9 mouse cellular contexts compared by ENCODE assay signal in genomic region chr11:98837917-98838316, GRCm38 (mm10). TPM values are rescaled to one million over a fixed set of nuclear protein-coding genes. Genes with fewer than 3 reads are reported as not detected.
DNase-seq lines count a peak whose midpoint lies in the region; ATAC-seq and TF ChIP-seq lines count a peak whose summit lies in the region.
"Had no signal": no experiment of that assay in that cellular context is flagged by ENCODE, and none has a peak within 500 bp of the region (broad histone marks: within the 10 kb centered on the region; RNA-seq: fewer than 3 reads in every experiment).

No protein-coding gene starts in this region.

- no peak overlapping the region for H3K27ac ChIP-seq in liver, embryonic 12.5 days
- H3K27ac ChIP-seq in hindbrain, postnatal 0 days = no peak overlapping the region
- no peak overlapping the region; the same call in 1 of the 2 replicates for H3K27ac ChIP-seq in neural tube, embryonic 15.5 days (replicated peaks)

- H3K4me3 ChIP-seq in liver, embryonic 12.5 days = no peak overlapping the region
- H3K4me3 ChIP-seq in hindbrain, postnatal 0 days (ENCODE audit: low read length) = peak overlapping the region; percentile 81
- H3K4me3 ChIP-seq in neural tube, embryonic 15.5 days (replicated peaks) = peak overlapping the region; percentile 61

- H3K27me3 ChIP-seq in liver, embryonic 12.5 days (replicated peaks) = peaks cover 59% of the 10 kb centered on the region
- no peaks in the 10 kb centered on the region for H3K27me3 ChIP-seq in hindbrain, postnatal 0 days (ENCODE audit: insufficient read depth, low read length)
- no peaks in the 10 kb centered on the region for H3K27me3 ChIP-seq in neural tube, embryonic 15.5 days (replicated peaks)

- H3K4me1 ChIP-seq in liver, embryonic 12.5 days = peaks cover 18% of the 10 kb centered on the region
- H3K4me1 ChIP-seq in hindbrain, postnatal 0 days (ENCODE audit: insufficient read depth, low read length) = peaks cover 12% of the 10 kb centered on the region
- peaks cover 35% of the 10 kb centered on the region for H3K4me1 ChIP-seq in neural tube, embryonic 15.5 days

- 57% methylated on average over 11 of the region's 11 CpGs for WGBS in liver, embryonic 12.5 days (ENCODE audit: insufficient replicate concordance)
- 40% methylated on average over 11 of the region's 11 CpGs for WGBS in hindbrain, postnatal 0 days
- WGBS in neural tube, embryonic 15.5 days = 40% methylated on average over 11 of the region's 11 CpGs

- no peaks in the 10 kb centered on the region for H3K9me3 ChIP-seq in liver, embryonic 12.5 days (replicated peaks)
- no peaks in the 10 kb centered on the region for H3K9me3 ChIP-seq in hindbrain, postnatal 0 days (ENCODE audit: low read length)
- no peaks in the 10 kb centered on the region for H3K9me3 ChIP-seq in neural tube, embryonic 15.5 days (replicated peaks)

- no peak overlapping the region for H3K9ac ChIP-seq in liver, embryonic 12.5 days
- peak overlapping the region; percentile 90; the same call in 1 of the 2 replicates for H3K9ac ChIP-seq in hindbrain, postnatal 0 days (replicated peaks; ENCODE audit: low read length)
- H3K9ac ChIP-seq in neural tube, embryonic 15.5 days (replicated peaks) = peak overlapping the region; percentile 76

- peak overlapping the region; percentile 97; the same call in 1 of the 2 replicates for H3K4me2 ChIP-seq in liver, embryonic 12.5 days
- H3K4me2 ChIP-seq in hindbrain, postnatal 0 days (ENCODE audit: low read depth, low read length) = peak overlapping the region; percentile 90
- peak overlapping the region; percentile 83 for H3K4me2 ChIP-seq in neural tube, embryonic 15.5 days

- DNase-seq in cerebellum, adult 18-20 months = peak; percentile 39
- DNase-seq in cerebellum, adult 8-10 months = no peak
- DNase-seq in liver = no peak
- no peak for DNase-seq in hindbrain, postnatal 0 days (ENCODE audit: low spot score)
- no peak for DNase-seq in lung, postnatal 4 days
- no peak for DNase-seq in kidney, postnatal 10 days

- no peak for ATAC-seq in liver, embryonic 12.5 days
- no peak for ATAC-seq in hindbrain, postnatal 0 days
- 0 out of 2 replicates have a peak, but pooled peaks have one; percentile 4 for ATAC-seq in neural tube, embryonic 15.5 days (ENCODE audit: low FRiP score)

- no peak for TF ChIP-seq CTCF in hindbrain, postnatal 0 days (IDR thresholded peaks at IDR 0.05; ENCODE audit: low read depth)

- peaks cover 17% of the 10 kb centered on the region for H3K36me3 ChIP-seq in liver, embryonic 12.5 days
- peaks cover 10% of the 10 kb centered on the region for H3K36me3 ChIP-seq in hindbrain, postnatal 0 days (ENCODE audit: insufficient read depth, low read length)
- peaks cover 15% of the 10 kb centered on the region for H3K36me3 ChIP-seq in neural tube, embryonic 15.5 days

RNA-seq across cellular contexts. Expression of gene Rapgefl1, which starts 1.3 kb away (rescaled TPM):
- 0.21 and 0.24 TPM in 2 replicates for polyA plus RNA-seq in liver, embryonic 12.5 days (2016; fragmentation: Nextera tagmentation; extraction: Ambion mirVana)
- total RNA-seq in hindbrain, postnatal 0 days (2014; rRNA removed) = 29.5 and 44.1 TPM in 2 replicates
- polyA plus RNA-seq in hindbrain, postnatal 0 days (2015; fragmentation: Nextera tagmentation; extraction: Ambion mirVana) = 11.0 TPM in 2 replicates
- polyA plus RNA-seq in neural tube, embryonic 15.5 days (2015; fragmentation: Nextera tagmentation; extraction: Ambion mirVana) = 12.5 and 13.7 TPM in 2 replicates
- total RNA-seq: monocyte, adult 5-6 weeks had no signal

RNA-seq across cellular contexts. Expression of gene Wipf2, which starts 25.5 kb away (rescaled TPM):
- polyA plus RNA-seq in liver, embryonic 12.5 days (2016; fragmentation: Nextera tagmentation; extraction: Ambion mirVana) = 2.0 and 2.2 TPM in 2 replicates
- 8.1 and 10.4 TPM in 2 replicates for total RNA-seq in hindbrain, postnatal 0 days (2014; rRNA removed)
- 3.5 and 3.7 TPM in 2 replicates for polyA plus RNA-seq in hindbrain, postnatal 0 days (2015; fragmentation: Nextera tagmentation; extraction: Ambion mirVana)
- 3.9 and 4.8 TPM in 2 replicates for polyA plus RNA-seq in neural tube, embryonic 15.5 days (2015; fragmentation: Nextera tagmentation; extraction: Ambion mirVana)

RNA-seq across cellular contexts. Expression of gene Casc3, which starts 33.2 kb away (rescaled TPM):
- polyA plus RNA-seq in liver, embryonic 12.5 days (2016; fragmentation: Nextera tagmentation; extraction: Ambion mirVana) = 26.4 and 29.7 TPM in 2 replicates
- total RNA-seq in hindbrain, postnatal 0 days (2014; rRNA removed) = 24.4 and 74.0 TPM in 2 replicates
- 35.4 and 35.7 TPM in 2 replicates for polyA plus RNA-seq in hindbrain, postnatal 0 days (2015; fragmentation: Nextera tagmentation; extraction: Ambion mirVana)
- polyA plus RNA-seq in neural tube, embryonic 15.5 days (2015; fragmentation: Nextera tagmentation; extraction: Ambion mirVana) = 44.3 and 46.8 TPM in 2 replicates

RNA-seq across cellular contexts. Expression of gene Msl1, which starts 42.6 kb away (rescaled TPM):
- polyA plus RNA-seq in liver, embryonic 12.5 days (2016; fragmentation: Nextera tagmentation; extraction: Ambion mirVana) = 11.5 and 11.7 TPM in 2 replicates
- total RNA-seq in hindbrain, postnatal 0 days (2014; rRNA removed) = 77.7 and 94.3 TPM in 2 replicates
- 25.0 and 25.4 TPM in 2 replicates for polyA plus RNA-seq in hindbrain, postnatal 0 days (2015; fragmentation: Nextera tagmentation; extraction: Ambion mirVana)
- 27.5 and 30.1 TPM in 2 replicates for polyA plus RNA-seq in neural tube, embryonic 15.5 days (2015; fragmentation: Nextera tagmentation; extraction: Ambion mirVana)

Comparison
In these comparisons a context has a peak if more than half of its experiments do, and no peak if none do; other contexts are left out.
1. DNase-seq: peak in cerebellum, adult 18-20 months (2 of 2); none in cerebellum, adult 8-10 months (single experiment), liver (single experiment), hindbrain, postnatal 0 days (single experiment), lung, postnatal 4 days (0 of 2) and kidney, postnatal 10 days (single experiment).
2. Peak in every context shown above with its lines, with median percentiles within 50 percentile points of each other: H3K4me2 ChIP-seq.